11 mouse cellular contexts compared by ENCODE assay signal in genomic region chr8:70406427-70407069, GRCm38 (mm10). TPM values are rescaled to one million over a fixed set of nuclear protein-coding genes. Genes with fewer than 3 reads are reported as not detected.
DNase-seq lines count a peak whose midpoint lies in the region; ATAC-seq and TF ChIP-seq lines count a peak whose summit lies in the region.
"Had no signal": no experiment of that assay in that cellular context is flagged by ENCODE, and none has a peak within 500 bp of the region (broad histone marks: within the 10 kb centered on the region; RNA-seq: fewer than 3 reads in every experiment).

No protein-coding gene starts in this region.

- H3K9ac ChIP-seq in forebrain, postnatal 0 days = no peak overlapping the region
- no peak overlapping the region for H3K9ac ChIP-seq in midbrain, embryonic 16.5 days (ENCODE audit: low read depth, low read length)
- peak overlapping the region; percentile 55 for H3K9ac ChIP-seq in stomach, embryonic 16.5 days (ENCODE audit: low read length)
- no peak overlapping the region for H3K9ac ChIP-seq in forebrain, embryonic 11.5 days (ENCODE audit: low read length)
- H3K9ac ChIP-seq: liver, embryonic 15.5 days had no signal

- 77% methylated on average over 11 of the region's 11 CpGs for WGBS in forebrain, embryonic 10.5 days
- WGBS in forebrain, postnatal 0 days = 78% methylated on average over 11 of the region's 11 CpGs
- WGBS in midbrain, embryonic 10.5 days = 86% methylated on average over 11 of the region's 11 CpGs
- WGBS in midbrain, embryonic 16.5 days = 83% methylated on average over 11 of the region's 11 CpGs
- WGBS in stomach, embryonic 16.5 days = 61% methylated on average over 11 of the region's 11 CpGs
- WGBS in forebrain, embryonic 11.5 days = 79% methylated on average over 11 of the region's 11 CpGs

- no peak for ATAC-seq in forebrain, postnatal 0 days
- ATAC-seq in midbrain, embryonic 16.5 days = no peak
- peak; percentile 73 for ATAC-seq in stomach, embryonic 16.5 days (ENCODE audit: insufficient read depth, low FRiP score)
- no peak for ATAC-seq in forebrain, embryonic 11.5 days (replicated peaks; ENCODE audit: low FRiP score)

- H3K9me3 ChIP-seq in forebrain, embryonic 10.5 days = no peaks in the 10 kb centered on the region
- no peaks in the 10 kb centered on the region for H3K9me3 ChIP-seq in forebrain, postnatal 0 days (ENCODE audit: low read length)
- H3K9me3 ChIP-seq in midbrain, embryonic 10.5 days (replicated peaks) = no peaks in the 10 kb centered on the region
- H3K9me3 ChIP-seq in midbrain, embryonic 16.5 days (replicated peaks; ENCODE audit: control insufficient read depth, low read length, poor library complexity, severe bottlenecking) = no peaks in the 10 kb centered on the region
- no peaks in the 10 kb centered on the region for H3K9me3 ChIP-seq in stomach, embryonic 16.5 days (replicated peaks; ENCODE audit: control insufficient read depth, low read length)
- H3K9me3 ChIP-seq in forebrain, embryonic 11.5 days (ENCODE audit: control insufficient read depth, low read length) = no peaks in the 10 kb centered on the region
- H3K9me3 ChIP-seq: liver, embryonic 15.5 days had no signal

- DNase-seq in forebrain, embryonic 10.5 days (ENCODE audit: extremely low spot score, low spot score) = no peak
- no peak for DNase-seq in forebrain, postnatal 0 days
- DNase-seq in midbrain, embryonic 10.5 days (ENCODE audit: low spot score) = no peak
- DNase-seq in kidney, postnatal 10 days = peak; percentile 64
- no peak for DNase-seq in left cerebral cortex, postnatal 36 days (ENCODE audit: low spot score in 2 of 2)
- no peak for DNase-seq in forebrain, embryonic 11.5 days (ENCODE audit: low spot score)
- DNase-seq: B cell, adult 2 months; gastrocnemius, adult 2 months had no signal

- H3K27ac ChIP-seq in forebrain, embryonic 10.5 days = 0 out of 2 replicates have a peak overlapping the region, but pooled peaks have one; percentile 2
- no peak overlapping the region for H3K27ac ChIP-seq in forebrain, postnatal 0 days (ENCODE audit: low read depth, low read length)
- peak overlapping the region; percentile 57; the same call in 1 of the 2 replicates for H3K27ac ChIP-seq in midbrain, embryonic 10.5 days (replicated peaks)
- no peak overlapping the region for H3K27ac ChIP-seq in midbrain, embryonic 16.5 days (ENCODE audit: low read length)
- H3K27ac ChIP-seq in stomach, embryonic 16.5 days (ENCODE audit: low read length) = peak overlapping the region; percentile 70
- H3K27ac ChIP-seq in forebrain, embryonic 11.5 days (ENCODE audit: low read depth, low read length) = no peak overlapping the region
- H3K27ac ChIP-seq: gastrocnemius, adult 2 months; liver, embryonic 15.5 days had no signal

- TF ChIP-seq CTCF in forebrain, postnatal 0 days (IDR thresholded peaks at IDR 0.05; ENCODE audit: low read depth) = no peak

- peaks cover 6% of the 10 kb centered on the region for H3K36me3 ChIP-seq in forebrain, embryonic 10.5 days (replicated peaks)
- H3K36me3 ChIP-seq in forebrain, postnatal 0 days (ENCODE audit: insufficient read depth) = peaks cover 7% of the 10 kb centered on the region
- peaks cover 7% of the 10 kb centered on the region; the same call in 1 of the 2 replicates for H3K36me3 ChIP-seq in midbrain, embryonic 10.5 days
- H3K36me3 ChIP-seq in midbrain, embryonic 16.5 days (ENCODE audit: control insufficient read depth, insufficient read depth, low read length) = peaks cover 9% of the 10 kb centered on the region
- H3K36me3 ChIP-seq in stomach, embryonic 16.5 days (ENCODE audit: control insufficient read depth, insufficient read depth, low read length) = no peaks in the 10 kb centered on the region
- H3K36me3 ChIP-seq in forebrain, embryonic 11.5 days (ENCODE audit: control insufficient read depth, insufficient read depth, low read length) = no peaks in the 10 kb centered on the region

- intact Hi-C loops in left cerebral cortex, postnatal 36 days (cut with DNase I) = no loop called here

- no peak overlapping the region for H3K4me2 ChIP-seq in forebrain, postnatal 0 days (ENCODE audit: low read depth)
- no peak overlapping the region for H3K4me2 ChIP-seq in midbrain, embryonic 16.5 days (ENCODE audit: low read length)
- no peak overlapping the region for H3K4me2 ChIP-seq in stomach, embryonic 16.5 days (ENCODE audit: low read depth, low read length)
- H3K4me2 ChIP-seq in forebrain, embryonic 11.5 days (ENCODE audit: low read depth, low read length, severe bottlenecking) = no peak overlapping the region
- H3K4me2 ChIP-seq: liver, embryonic 15.5 days had no signal

- H3K4me3 ChIP-seq in forebrain, embryonic 10.5 days = no peak overlapping the region
- H3K4me3 ChIP-seq in forebrain, postnatal 0 days (ENCODE audit: low read depth, low read length) = no peak overlapping the region
- H3K4me3 ChIP-seq in midbrain, embryonic 10.5 days = no peak overlapping the region
- H3K4me3 ChIP-seq in midbrain, embryonic 16.5 days (ENCODE audit: low read depth, low read length) = no peak overlapping the region
- no peak overlapping the region for H3K4me3 ChIP-seq in stomach, embryonic 16.5 days (replicated peaks; ENCODE audit: low read length)
- H3K4me3 ChIP-seq in forebrain, embryonic 11.5 days (ENCODE audit: low read depth, low read length) = no peak overlapping the region
- H3K4me3 ChIP-seq: gastrocnemius, adult 2 months; liver, embryonic 15.5 days had no signal

- H3K27me3 ChIP-seq in forebrain, embryonic 10.5 days (ENCODE audit: poor library complexity, severe bottlenecking) = no peaks in the 10 kb centered on the region
- H3K27me3 ChIP-seq in forebrain, postnatal 0 days (ENCODE audit: insufficient read depth, low read length) = no peaks in the 10 kb centered on the region
- no peaks in the 10 kb centered on the region for H3K27me3 ChIP-seq in midbrain, embryonic 10.5 days (ENCODE audit: low read depth, poor library complexity, severe bottlenecking)
- H3K27me3 ChIP-seq in midbrain, embryonic 16.5 days (ENCODE audit: control insufficient read depth, insufficient read depth, low read depth, low read length) = no peaks in the 10 kb centered on the region
- no peaks in the 10 kb centered on the region for H3K27me3 ChIP-seq in stomach, embryonic 16.5 days (ENCODE audit: control insufficient read depth, insufficient read depth, low read length)
- no peaks in the 10 kb centered on the region for H3K27me3 ChIP-seq in forebrain, embryonic 11.5 days (ENCODE audit: control insufficient read depth, insufficient read depth, low read length)
- H3K27me3 ChIP-seq: liver, embryonic 15.5 days had no signal

- peaks cover 51% of the 10 kb centered on the region for H3K4me1 ChIP-seq in forebrain, embryonic 10.5 days
- 0 out of 2 replicates have a peak, but pooled peaks cover 2% of the 10 kb centered on the region for H3K4me1 ChIP-seq in forebrain, postnatal 0 days (ENCODE audit: insufficient read depth)
- H3K4me1 ChIP-seq in midbrain, embryonic 10.5 days = peaks cover 42% of the 10 kb centered on the region
- peaks cover 17% of the 10 kb centered on the region for H3K4me1 ChIP-seq in midbrain, embryonic 16.5 days (ENCODE audit: control insufficient read depth, insufficient read depth, low read length)
- H3K4me1 ChIP-seq in stomach, embryonic 16.5 days (ENCODE audit: control insufficient read depth, insufficient read depth, low read length) = peaks cover 51% of the 10 kb centered on the region
- H3K4me1 ChIP-seq in forebrain, embryonic 11.5 days (replicated peaks; ENCODE audit: control insufficient read depth, insufficient read depth, low read length) = peaks cover 5% of the 10 kb centered on the region

RNA-seq across cellular contexts. Expression of gene Crtc1, which starts 32.8 kb away (rescaled TPM):
- 14.8 and 16.4 TPM in 2 replicates for polyA plus RNA-seq in forebrain, embryonic 10.5 days (2016; fragmentation: Nextera tagmentation; extraction: Ambion mirVana)
- 41.2 and 51.7 TPM in 2 replicates for total RNA-seq in forebrain, postnatal 0 days (2014; rRNA removed)
- polyA plus RNA-seq in forebrain, postnatal 0 days (2015; fragmentation: Nextera tagmentation; extraction: Ambion mirVana) = 43.8 and 52.9 TPM in 2 replicates
- 12.9 and 16.5 TPM in 2 replicates for polyA plus RNA-seq in midbrain, embryonic 10.5 days (2016; fragmentation: Nextera tagmentation; extraction: Ambion mirVana)
- 53.4 and 56.3 TPM in 2 replicates for polyA plus RNA-seq in midbrain, embryonic 16.5 days (2015; fragmentation: Nextera tagmentation; extraction: Ambion mirVana)
- polyA plus RNA-seq in stomach, embryonic 16.5 days (2015; fragmentation: Nextera tagmentation; extraction: Ambion mirVana) = 13.9 and 16.2 TPM in 2 replicates
- 100 to 1,000 TPM; 116 to 140 TPM for total RNA-seq in left cerebral cortex, postnatal 36 days (2021)
- polyA plus RNA-seq in forebrain, embryonic 11.5 days (2014; fragmentation: Nextera tagmentation; extraction: Ambion mirVana) = 16.3 and 18.1 TPM in 2 replicates

RNA-seq across cellular contexts. Expression of gene Comp, which starts 33.2 kb away (rescaled TPM):
- polyA plus RNA-seq in forebrain, embryonic 10.5 days (2016; fragmentation: Nextera tagmentation; extraction: Ambion mirVana) = 0.19 and 0.38 TPM in 2 replicates
- total RNA-seq in forebrain, postnatal 0 days (2014; rRNA removed) = 0.81 TPM in 1 of 2 replicates, not detected in the other
- polyA plus RNA-seq in forebrain, postnatal 0 days (2015; fragmentation: Nextera tagmentation; extraction: Ambion mirVana) = 0.05 and 0.29 TPM in 2 replicates
- 0.37 and 0.39 TPM in 2 replicates for polyA plus RNA-seq in midbrain, embryonic 10.5 days (2016; fragmentation: Nextera tagmentation; extraction: Ambion mirVana)
- 0.36 and 0.47 TPM in 2 replicates for polyA plus RNA-seq in midbrain, embryonic 16.5 days (2015; fragmentation: Nextera tagmentation; extraction: Ambion mirVana)
- polyA plus RNA-seq in stomach, embryonic 16.5 days (2015; fragmentation: Nextera tagmentation; extraction: Ambion mirVana) = 0.15 and 0.25 TPM in 2 replicates
- under 1 TPM; 0.25 to 0.88 TPM for total RNA-seq in left cerebral cortex, postnatal 36 days (2021)
- polyA plus RNA-seq in forebrain, embryonic 11.5 days (2014; fragmentation: Nextera tagmentation; extraction: Ambion mirVana) = 0.56 TPM in 1 of 2 replicates, not detected in the other

RNA-seq across cellular contexts. Expression of gene Upf1, which starts 53.5 kb away (rescaled TPM):
- polyA plus RNA-seq in forebrain, embryonic 10.5 days (2016; fragmentation: Nextera tagmentation; extraction: Ambion mirVana) = 14.5 and 16.3 TPM in 2 replicates
- total RNA-seq in forebrain, postnatal 0 days (2014; rRNA removed) = 28.1 and 38.7 TPM in 2 replicates
- 7.1 and 9.0 TPM in 2 replicates for polyA plus RNA-seq in forebrain, postnatal 0 days (2015; fragmentation: Nextera tagmentation; extraction: Ambion mirVana)
- 16.8 and 19.1 TPM in 2 replicates for polyA plus RNA-seq in midbrain, embryonic 10.5 days (2016; fragmentation: Nextera tagmentation; extraction: Ambion mirVana)
- polyA plus RNA-seq in midbrain, embryonic 16.5 days (2015; fragmentation: Nextera tagmentation; extraction: Ambion mirVana) = 11.3 and 11.6 TPM in 2 replicates
- 7.4 and 8.2 TPM in 2 replicates for polyA plus RNA-seq in stomach, embryonic 16.5 days (2015; fragmentation: Nextera tagmentation; extraction: Ambion mirVana)
- 10 to 100 TPM; 59.2 to 66.3 TPM for total RNA-seq in left cerebral cortex, postnatal 36 days (2021)
- 25.6 and 25.8 TPM in 2 replicates for polyA plus RNA-seq in forebrain, embryonic 11.5 days (2014; fragmentation: Nextera tagmentation; extraction: Ambion mirVana)

Comparison
In these comparisons a context has a peak if more than half of its experiments do, and no peak if none do; other contexts are left out.
1. H3K27ac ChIP-seq: peak in forebrain, embryonic 10.5 days (single experiment), midbrain, embryonic 10.5 days (single experiment) and stomach, embryonic 16.5 days (single experiment); none in forebrain, postnatal 0 days (single experiment), midbrain, embryonic 16.5 days (single experiment) and forebrain, embryonic 11.5 days (single experiment).